Mouse (Mus musculus) forebrain, embryonic 16.5 days (tissue): Measurements from ENCODE around the gene Muc3. TPM values are rescaled to one million over a fixed set of nuclear protein-coding genes. Genes with fewer than 3 reads are reported as not detected.

Source experiments
- ATAC-seq: fragments of 200-750 bp; cut with Nextera tagmentation; 2 replicates; pipeline ENCODE4 v1.8.0; 2017; ENCODE audit warnings: mild to moderate bottlenecking, moderate library complexity
- H3K27ac ChIP-seq: fragments of 300-500 bp; sonication (generic); 2 replicates; pipeline ENCODE4 v1.5.1; 2014; ENCODE audit warnings: low read length, control low read depth
- H3K27me3 ChIP-seq: fragments of 300-500 bp; sonication (generic); replicated peaks from 2 replicates; pipeline ENCODE4 v1.6.1; 2014; ENCODE audit warnings: low read length; ENCODE audit not compliant: control insufficient read depth, insufficient read depth
- H3K36me3 ChIP-seq: fragments of 300-500 bp; sonication (generic); 2 replicates; pipeline ENCODE4 v1.6.1; 2014; ENCODE audit not compliant: control insufficient read depth, insufficient read depth
- H3K4me1 ChIP-seq: fragments of 300-500 bp; sonication (generic); replicated peaks from 2 replicates; pipeline ENCODE4 v1.6.1; 2014; ENCODE audit warnings: low read length; ENCODE audit not compliant: control insufficient read depth, insufficient read depth
- H3K4me2 ChIP-seq: fragments of 300-500 bp; sonication (generic); 2 replicates; pipeline ENCODE4 v1.6.1; 2014; ENCODE audit warnings: mild to moderate bottlenecking, low read length, control low read depth
- H3K4me3 ChIP-seq: fragments of 300-500 bp; sonication (generic); replicated peaks from 2 replicates; pipeline ENCODE4 v1.5.1; 2014; ENCODE audit warnings: mild to moderate bottlenecking, low read length, control low read depth
- H3K9ac ChIP-seq: fragments of 300-500 bp; sonication (generic); replicated peaks from 2 replicates; pipeline ENCODE4 v1.6.1; 2014; ENCODE audit warnings: low read depth, low read length, control low read depth
- H3K9me3 ChIP-seq: fragments of 300-500 bp; sonication (generic); 2 replicates; pipeline ENCODE4 v1.6.1; 2016; ENCODE audit warnings: low read length; ENCODE audit not compliant: control insufficient read depth
- WGBS: fragments of 180-500 bp; shearing (Covaris S2); extraction: QIAGEN DNeasy Blood & Tissue Kit; methylation state at CpG from one replicate; pipeline ENCODE4 v1.1.7; 2014; 5-methylcytosine and 5-hydroxymethylcytosine counted together
- polyA plus RNA-seq: library from polyadenylated mRNA; unstranded; fragments of >200 nt; fragmentation: Nextera tagmentation; extraction: Ambion mirVana; gene quantifications from 2 replicates; pipeline ENCODE4 v1.2.1, GENCODE M21; 2015

Muc3 gene
- polyA plus RNA-seq, 1 experiment from 2014 or later, result not detected

DNA sequence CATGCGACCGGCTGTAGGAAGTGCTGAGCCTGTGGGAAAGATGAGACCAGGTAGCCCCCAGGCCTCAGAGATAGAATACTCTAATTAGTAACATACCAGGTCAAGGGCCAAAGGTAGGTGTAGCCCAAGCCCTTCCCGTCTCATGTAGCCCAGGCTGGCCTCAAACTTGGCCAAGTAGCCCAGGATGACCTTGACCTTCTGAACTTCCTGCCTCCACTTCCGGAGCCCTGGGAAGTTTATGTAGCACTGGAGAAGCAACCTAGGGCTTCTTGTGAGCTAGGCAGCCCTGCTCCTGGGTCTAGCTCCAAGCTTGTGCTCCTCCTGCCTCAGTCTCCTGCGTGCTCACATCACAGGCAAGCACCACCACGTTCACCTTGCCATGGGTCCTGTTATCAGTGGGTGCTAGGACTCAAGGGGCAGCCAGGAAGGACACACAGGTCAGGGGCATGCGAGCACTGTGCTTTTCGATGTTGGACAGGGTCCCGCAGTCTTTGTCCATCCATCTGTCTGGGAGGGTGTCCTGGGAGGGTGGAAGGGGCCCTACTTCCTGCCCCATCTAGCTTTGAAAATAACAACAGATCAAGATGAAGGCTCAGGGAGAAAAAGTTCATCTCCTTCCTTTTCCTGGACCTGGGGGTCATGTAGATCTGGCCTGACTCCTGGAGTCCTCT lies 34.1 kb downstream of the Muc3 start:
- Histone ChIP-seq H3K4me1 (peaks cover 8% of the 10 kb centered on the region), H3K27ac (no peak overlapping the region), H3K36me3 (no peaks in the 10 kb centered on the region), H3K4me3 (no peak overlapping the region), H3K27me3 (no peaks in the 10 kb centered on the region), H3K4me2 (peak overlapping the region; percentile 62), H3K9ac (no peak overlapping the region), H3K9me3 (no peaks in the 10 kb centered on the region)
- ATAC-seq, result no peak
- 93% methylated on average over 9 of the region's 9 CpGs for WGBS

DNA sequence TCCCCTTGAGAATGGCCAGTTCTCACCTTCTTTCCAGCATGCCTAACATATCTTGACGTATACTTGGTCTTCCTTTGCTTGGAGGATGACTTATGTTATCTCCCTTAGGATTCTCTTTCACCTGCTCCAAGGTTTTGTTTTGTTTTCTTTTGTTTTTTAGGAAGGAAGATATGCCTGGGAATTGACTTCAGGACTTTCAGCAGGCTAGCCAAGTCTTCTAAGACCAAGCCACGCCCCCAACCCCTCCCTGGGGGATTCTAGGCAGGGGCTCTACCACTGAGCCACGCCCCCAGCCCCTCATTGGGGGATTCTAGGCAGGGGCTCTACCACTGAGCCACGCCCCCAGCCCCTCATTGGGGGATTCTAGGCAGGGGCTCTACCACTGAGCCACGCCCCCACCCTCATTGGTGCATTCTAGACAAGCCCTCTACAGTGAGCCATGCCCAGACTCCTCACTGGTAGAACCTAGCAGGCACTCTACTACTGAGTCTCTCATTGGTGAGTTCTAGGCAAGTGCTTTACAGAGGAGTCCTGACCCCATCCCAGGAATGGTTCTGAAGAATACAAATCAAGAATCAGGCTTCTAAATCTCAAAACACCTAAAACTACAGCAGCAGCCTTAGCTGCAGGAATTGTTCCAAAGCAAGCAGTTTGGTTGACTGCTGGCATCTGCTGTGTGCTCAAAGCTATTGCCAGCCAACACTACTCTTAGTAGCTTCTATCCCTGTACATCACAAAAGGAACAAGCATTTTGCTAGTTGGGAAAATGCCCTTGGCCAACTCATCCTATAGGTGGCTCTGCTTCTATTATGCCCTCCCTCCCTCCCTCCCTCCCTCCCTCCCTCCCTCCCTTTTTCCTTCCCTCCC lies 37.3 kb downstream of the Muc3 start:
- Histone ChIP-seq H3K27ac (no peak overlapping the region), H3K4me3 (no peak overlapping the region), H3K36me3 (no peaks in the 10 kb centered on the region), H3K27me3 (no peaks in the 10 kb centered on the region), H3K4me2 (no peak overlapping the region), H3K9me3 (no peaks in the 10 kb centered on the region), H3K4me1 (peaks cover 8% of the 10 kb centered on the region), H3K9ac (no peak overlapping the region)
- ATAC-seq, result no peak
- 83% methylated on average over 4 of the region's 5 CpGs for WGBS

DNA sequence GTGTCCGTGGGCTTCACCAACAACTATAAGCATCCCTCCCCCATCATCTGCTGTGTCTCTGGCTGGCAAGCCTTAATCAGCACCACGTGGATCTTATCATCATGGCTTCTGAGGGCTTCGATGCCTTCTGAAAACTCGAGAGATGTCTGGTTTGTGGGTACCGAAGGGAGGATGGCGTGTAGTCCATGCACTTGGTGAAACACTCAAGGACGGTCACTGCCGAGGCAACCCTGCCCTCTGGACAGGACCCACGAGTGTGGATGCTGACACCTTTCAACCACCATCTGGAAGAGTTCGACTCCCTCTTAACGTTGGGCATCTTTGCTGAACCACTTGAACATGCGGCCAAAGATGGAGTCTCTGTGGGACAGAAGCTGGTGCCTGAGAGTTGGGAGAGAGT lies 38.3 kb downstream of the Muc3 start:
- H3K9me3 ChIP-seq, result no peaks in the 10 kb centered on the region
- peaks cover under 1% of the 10 kb centered on the region; the same call in 1 of the 2 replicates for H3K4me1 ChIP-seq
- H3K36me3 ChIP-seq, result no peaks in the 10 kb centered on the region
- ATAC-seq, result no peak
- H3K9ac ChIP-seq, result no peak overlapping the region
- H3K4me2 ChIP-seq, result no peak overlapping the region
- H3K4me3 ChIP-seq, result no peak overlapping the region
- H3K27ac ChIP-seq, result no peak overlapping the region
- H3K27me3 ChIP-seq, result no peaks in the 10 kb centered on the region
- 95% methylated on average over 12 of the region's 12 CpGs for WGBS

DNA sequence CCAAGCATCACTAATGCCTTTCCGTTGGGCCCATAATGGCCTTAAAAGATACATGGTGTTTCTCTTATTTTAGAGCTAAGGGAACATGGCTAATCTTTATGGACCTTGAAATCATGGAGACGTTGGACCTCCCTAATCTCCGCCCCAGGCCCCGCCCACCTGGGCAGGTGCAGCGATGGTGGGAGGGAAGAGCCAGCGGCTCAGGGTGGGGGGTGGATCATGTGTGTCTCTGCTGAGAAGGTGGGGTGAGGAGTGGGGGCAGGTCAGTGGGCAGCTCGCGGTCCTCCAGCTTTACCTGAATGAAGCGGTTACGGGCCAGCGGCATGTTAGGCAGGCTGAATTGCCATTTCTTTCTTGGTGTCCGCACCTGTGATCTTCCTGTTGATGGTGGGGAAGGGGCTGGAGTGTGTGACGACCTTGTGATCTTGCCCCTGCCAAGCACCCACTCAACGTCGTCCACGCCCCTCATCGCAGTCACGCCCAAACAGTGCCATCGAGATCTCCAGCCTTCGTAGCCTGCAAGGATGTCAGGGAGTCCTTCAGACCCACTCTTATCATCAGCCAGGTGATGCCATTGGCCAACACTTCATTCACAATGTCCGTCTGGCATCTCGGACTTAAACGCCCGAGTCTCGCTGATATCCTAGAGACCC lies 39.1 kb downstream of the Muc3 start:
- H3K9me3 ChIP-seq, result no peaks in the 10 kb centered on the region
- H3K4me3 ChIP-seq, result no peak overlapping the region
- no peaks in the 10 kb centered on the region for H3K4me1 ChIP-seq
- H3K9ac ChIP-seq, result no peak overlapping the region
- 53% methylated on average over 25 of the region's 25 CpGs for WGBS
- H3K27me3 ChIP-seq, result no peaks in the 10 kb centered on the region
- no peaks in the 10 kb centered on the region for H3K36me3 ChIP-seq
- no peak overlapping the region for H3K27ac ChIP-seq
- H3K4me2 ChIP-seq, result no peak overlapping the region
- no peak for ATAC-seq

DNA sequence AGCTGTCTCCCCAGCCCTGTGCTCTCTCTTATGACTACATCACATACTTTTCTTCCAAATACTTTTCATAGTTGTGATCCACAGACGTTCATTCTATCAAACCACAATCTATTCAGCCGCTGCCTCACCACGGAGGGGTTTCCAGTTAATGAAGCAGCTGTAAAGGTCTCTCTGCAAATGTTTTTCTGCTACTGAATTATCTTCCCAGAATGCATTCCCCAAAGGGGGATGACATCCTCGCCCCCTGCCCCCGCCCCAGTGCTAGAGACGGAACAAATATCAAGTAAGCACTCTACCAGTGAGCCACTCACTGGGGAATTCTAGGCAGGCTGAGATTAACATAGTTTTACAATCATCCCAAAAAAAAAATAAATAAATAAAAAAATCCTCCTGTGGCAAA lies 41.0 kb downstream of the Muc3 start:
- Histone ChIP-seq H3K27ac (no peak overlapping the region), H3K36me3 (no peaks in the 10 kb centered on the region), H3K4me1 (no peaks in the 10 kb centered on the region), H3K9ac (no peak overlapping the region), H3K4me3 (no peak overlapping the region), H3K27me3 (no peaks in the 10 kb centered on the region), H3K4me2 (no peak overlapping the region), H3K9me3 (no peaks in the 10 kb centered on the region)
- no peak for ATAC-seq
- WGBS, result 72% methylated on average over 6 of the region's 6 CpGs

DNA sequence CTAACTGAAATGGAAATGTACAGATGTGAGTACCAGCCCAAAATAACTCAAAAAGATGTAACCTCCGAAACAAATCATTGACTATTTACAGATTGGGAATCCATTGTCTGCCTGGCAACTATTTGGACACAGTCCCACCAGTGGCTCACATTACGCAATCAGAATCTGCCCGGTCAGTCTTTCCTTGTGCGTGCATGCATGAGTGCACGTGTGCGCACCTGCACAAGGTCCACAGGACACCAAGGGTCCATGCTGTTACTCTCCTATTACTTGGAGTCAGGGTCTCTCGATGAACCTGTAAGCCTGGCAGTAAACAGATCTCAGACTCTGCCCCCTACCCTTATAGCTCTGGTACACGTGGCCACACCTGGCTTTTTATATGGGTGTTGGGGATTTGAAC lies 41.5 kb downstream of the Muc3 start:
- WGBS, result 80% methylated on average over 8 of the region's 8 CpGs
- ATAC-seq, result no peak
- no peak overlapping the region for H3K27ac ChIP-seq
- H3K9ac ChIP-seq, result no peak overlapping the region
- no peaks in the 10 kb centered on the region for H3K4me1 ChIP-seq
- H3K9me3 ChIP-seq, result no peaks in the 10 kb centered on the region
- no peaks in the 10 kb centered on the region for H3K36me3 ChIP-seq
- H3K4me2 ChIP-seq, result no peak overlapping the region
- H3K4me3 ChIP-seq, result no peak overlapping the region
- no peaks in the 10 kb centered on the region for H3K27me3 ChIP-seq

DNA sequence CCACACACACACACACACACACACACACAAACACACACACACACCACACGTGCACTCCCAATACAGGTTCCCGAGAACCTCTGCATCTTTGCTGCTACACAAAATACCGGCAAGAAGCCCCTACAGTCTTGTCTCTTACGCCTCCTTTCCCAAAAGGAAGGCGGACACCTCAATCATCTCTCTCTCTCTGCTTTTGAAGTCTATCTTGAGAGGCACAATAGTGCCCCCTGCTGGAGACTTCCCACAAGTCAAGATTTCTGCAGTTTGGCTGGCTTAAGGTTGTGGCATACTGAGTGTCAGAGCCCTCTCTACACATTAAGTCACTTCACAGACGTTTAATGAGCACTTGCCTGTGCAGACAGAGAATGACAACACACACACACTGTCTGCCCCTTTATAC lies 42.1 kb downstream of the Muc3 start:
- WGBS, result 9% methylated on average over 6 of the region's 6 CpGs
- no peak overlapping the region for H3K27ac ChIP-seq
- ATAC-seq, result peak; percentile 36; the same call in 1 of the 2 replicates
- no peak overlapping the region for H3K4me2 ChIP-seq
- no peak overlapping the region for H3K4me3 ChIP-seq
- no peaks in the 10 kb centered on the region for H3K36me3 ChIP-seq
- no peaks in the 10 kb centered on the region for H3K4me1 ChIP-seq
- no peak overlapping the region for H3K9ac ChIP-seq
- H3K9me3 ChIP-seq, result no peaks in the 10 kb centered on the region
- H3K27me3 ChIP-seq, result no peaks in the 10 kb centered on the region

DNA sequence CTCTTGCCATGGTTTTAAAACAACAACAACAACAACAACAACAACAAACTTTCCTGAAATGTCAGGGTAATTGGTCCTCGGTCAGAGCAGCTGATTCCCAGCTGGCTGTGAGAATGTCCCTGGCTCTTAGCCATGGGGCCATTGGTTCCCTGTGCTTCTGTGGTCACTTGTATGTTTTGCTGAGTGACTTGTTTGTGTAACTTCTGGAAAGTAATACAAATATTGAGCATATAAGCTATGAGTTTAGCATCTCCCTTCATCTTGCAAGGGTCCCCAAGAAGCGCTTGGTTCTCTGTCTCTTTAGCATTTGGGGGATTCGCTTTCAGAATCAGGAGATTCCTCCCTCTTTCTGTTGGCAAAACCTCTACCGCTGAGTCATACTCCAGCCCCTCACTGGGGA lies 42.7 kb downstream of the Muc3 start:
- no peaks in the 10 kb centered on the region for H3K9me3 ChIP-seq
- H3K36me3 ChIP-seq, result no peaks in the 10 kb centered on the region
- H3K27ac ChIP-seq, result no peak overlapping the region
- H3K4me2 ChIP-seq, result no peak overlapping the region
- H3K9ac ChIP-seq, result no peak overlapping the region
- WGBS, result 72% methylated on average over 4 of the region's 4 CpGs
- no peaks in the 10 kb centered on the region for H3K27me3 ChIP-seq
- H3K4me3 ChIP-seq, result no peak overlapping the region
- H3K4me1 ChIP-seq, result no peaks in the 10 kb centered on the region
- ATAC-seq, result no peak

DNA sequence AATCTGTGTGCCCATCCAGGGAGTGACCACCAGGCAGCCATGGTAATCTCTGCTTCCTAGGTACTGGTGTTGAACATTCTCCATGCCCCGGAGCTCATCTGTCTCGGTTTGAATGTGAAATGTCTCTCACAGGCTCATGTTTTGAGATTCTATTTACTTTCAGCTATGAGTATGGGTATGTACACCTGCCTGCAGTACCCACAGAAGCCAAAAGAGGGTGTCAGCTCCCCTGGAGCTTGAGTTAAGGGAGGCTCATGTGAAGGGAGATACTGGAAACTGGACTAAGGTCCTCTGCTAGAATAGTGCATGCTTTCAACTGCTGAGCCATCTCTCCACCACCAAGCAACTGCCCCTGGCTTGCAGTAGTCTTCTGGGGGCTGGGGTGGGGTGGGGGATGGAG lies 45.2 kb downstream of the Muc3 start:
- Histone ChIP-seq H3K4me3 (no peak overlapping the region), H3K9me3 (no peaks in the 10 kb centered on the region), H3K27ac (no peak overlapping the region), H3K9ac (no peak overlapping the region), H3K36me3 (no peaks in the 10 kb centered on the region), H3K27me3 (no peaks in the 10 kb centered on the region), H3K4me1 (no peaks in the 10 kb centered on the region), H3K4me2 (no peak overlapping the region)
- WGBS, result 96% methylated on average over 2 of the region's 2 CpGs
- ATAC-seq, result no peak
